Mouse (Mus musculus) erythroblast, adult 5-6 weeks (primary cell): ENCODE measurements around the gene Hs3st3b1. TPM values are rescaled to one million over a fixed set of nuclear protein-coding genes. Genes with fewer than 3 reads are reported as not detected.

Source experiments
- ATAC-seq: replicated peaks from 2 replicates; pipeline ENCODE4 v1.8.0; 2016; ENCODE audit warnings: moderate number of reproducible peaks, mild to moderate bottlenecking, moderate TSS enrichment, inconsistent platforms; ENCODE audit not compliant: poor library complexity, low FRiP score, severe bottlenecking
- total RNA-seq, 2 experiments: library from RNA; stranded (forward) in 1 of 2; stranded (reverse) in 1 of 2; fragments of 150-400 nt in 1 of 2; fragments of 200-764, 138-1000 nt in 1 of 2; gene quantifications; 2 replicates each; pipeline versions ENCODE4 v1.2.3 to v1.2.4; 2015 to 2017; ENCODE audit warnings: low replicate concordance in 2 of 2

Gene Hs3st3b1
- total RNA-seq, 2 experiments from 2014 or later: 1.1 TPM; not detected in 1

GRCm38 (mm10) chr11:63925161-63925582 is 3.1 kb upstream of the Hs3st3b1 start:
- ATAC-seq: no peak

DNA sequence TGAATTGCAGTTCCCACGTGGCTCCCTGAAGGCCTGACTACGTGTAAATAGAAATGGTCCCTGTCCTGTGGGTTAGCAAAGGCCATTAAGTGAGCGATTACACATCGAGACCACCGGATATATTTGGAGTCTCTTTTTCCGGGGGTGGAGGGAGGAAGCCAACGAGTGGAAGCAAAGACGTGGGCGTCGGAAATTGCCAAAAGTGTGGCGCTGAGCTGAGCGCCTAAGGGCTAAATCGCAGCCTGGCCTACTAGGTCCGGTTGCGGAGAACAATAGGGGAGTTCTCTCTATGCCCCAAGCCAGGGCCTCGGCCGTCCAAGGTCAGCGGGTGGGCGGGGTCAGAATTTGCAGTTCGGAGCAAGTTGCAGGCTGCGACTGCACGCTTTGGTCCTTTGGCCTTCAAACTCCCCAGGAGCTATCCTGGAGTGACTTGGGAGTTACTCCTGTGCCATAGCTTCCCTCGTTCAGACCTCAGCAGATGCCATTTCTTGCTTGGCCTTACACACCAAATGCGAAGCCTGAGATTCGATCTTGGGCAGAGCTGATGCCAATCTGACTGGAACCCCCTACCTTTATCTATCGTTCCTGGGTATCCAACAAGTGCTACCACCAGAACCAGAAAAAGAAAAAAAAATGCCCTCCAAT is 2.3 kb upstream of the Hs3st3b1 start:
- no peak for ATAC-seq

DNA sequence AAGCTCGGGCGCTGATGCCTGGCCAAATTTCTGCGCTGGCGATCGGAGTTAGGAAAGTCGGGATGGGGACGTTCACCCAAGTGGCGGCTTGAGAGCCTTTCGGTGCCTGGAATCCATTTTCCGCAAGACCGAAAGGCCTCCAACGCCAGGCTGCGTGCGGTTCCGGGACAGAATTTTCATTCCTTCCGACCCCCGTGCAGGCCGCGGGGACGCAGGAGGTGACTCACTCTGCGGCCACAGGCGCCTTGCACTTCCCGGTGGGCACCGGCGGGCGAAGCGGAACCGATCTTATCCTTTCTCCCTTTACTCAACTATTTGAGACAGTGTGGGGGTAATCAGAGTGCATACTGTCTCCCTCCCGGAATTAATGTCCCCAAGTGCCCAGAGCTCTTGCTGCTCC is 1.3 kb upstream of the Hs3st3b1 start:
- no peak for ATAC-seq

- no peak for ATAC-seq
Observed at GRCm38 (mm10) chr11:63921044-63921951, 792 bp downstream of the Hs3st3b1 start.

DNA sequence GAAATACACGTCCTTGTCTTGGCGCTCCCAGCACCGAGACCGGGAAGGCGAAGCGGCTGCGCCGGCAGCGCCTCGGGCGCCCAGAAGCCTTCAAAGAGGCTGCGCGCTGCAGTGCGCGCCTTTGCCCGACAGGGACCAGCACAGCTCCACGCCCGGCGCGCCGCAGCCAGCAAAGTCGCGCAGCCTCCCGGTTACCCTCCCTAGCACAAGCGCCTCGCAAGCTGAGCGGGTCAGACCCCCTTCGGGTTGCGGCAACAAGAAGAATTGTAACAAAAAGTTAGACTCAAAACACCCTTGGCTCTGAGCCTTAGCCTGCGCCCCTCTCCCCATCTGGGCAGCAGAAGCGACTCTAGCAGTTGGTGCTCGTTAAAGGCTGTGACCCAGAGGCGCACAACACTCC is 1.6 kb downstream of the Hs3st3b1 start:
- no peak for ATAC-seq

- no peak for ATAC-seq
Observed at GRCm38 (mm10) chr11:63919211-63920098, 2.6 kb downstream of the Hs3st3b1 start.

DNA sequence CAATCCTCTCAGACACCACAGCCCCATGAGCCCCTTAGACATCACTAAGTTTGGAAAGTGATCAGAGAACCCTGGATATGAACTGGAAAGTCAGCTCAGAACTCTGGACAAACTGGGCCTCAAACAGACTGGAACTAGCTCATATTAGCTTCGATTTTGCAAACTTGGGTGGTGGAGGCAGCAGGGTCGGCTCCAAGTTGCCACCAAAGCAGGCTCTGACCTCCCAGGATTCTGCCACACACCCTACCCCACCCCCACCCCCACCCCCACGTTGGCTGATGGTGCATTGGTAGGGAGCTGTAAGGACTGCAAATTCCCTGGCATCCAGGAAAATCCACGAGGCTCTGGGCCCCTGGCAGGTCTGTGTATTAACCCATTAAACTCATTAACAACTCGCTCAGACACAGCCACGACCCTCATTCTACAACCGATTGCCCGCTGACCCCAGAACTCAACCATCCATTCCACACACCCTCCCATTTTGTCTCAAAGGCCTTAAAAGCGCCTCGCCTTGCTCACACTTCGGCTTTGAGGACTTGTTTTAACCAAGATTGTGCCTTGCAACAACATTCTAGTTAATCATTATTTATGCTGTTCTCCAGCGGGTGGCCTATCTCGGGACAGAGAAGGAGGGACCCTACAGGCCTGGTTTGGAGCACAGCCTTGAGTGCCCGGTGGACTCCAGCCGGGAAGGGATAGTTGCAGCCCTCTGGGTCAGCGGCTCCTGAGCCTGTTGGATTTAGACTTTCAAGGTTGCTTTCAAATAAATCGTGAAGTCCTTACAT is 3.6 kb downstream of the Hs3st3b1 start:
- no peak for ATAC-seq

DNA sequence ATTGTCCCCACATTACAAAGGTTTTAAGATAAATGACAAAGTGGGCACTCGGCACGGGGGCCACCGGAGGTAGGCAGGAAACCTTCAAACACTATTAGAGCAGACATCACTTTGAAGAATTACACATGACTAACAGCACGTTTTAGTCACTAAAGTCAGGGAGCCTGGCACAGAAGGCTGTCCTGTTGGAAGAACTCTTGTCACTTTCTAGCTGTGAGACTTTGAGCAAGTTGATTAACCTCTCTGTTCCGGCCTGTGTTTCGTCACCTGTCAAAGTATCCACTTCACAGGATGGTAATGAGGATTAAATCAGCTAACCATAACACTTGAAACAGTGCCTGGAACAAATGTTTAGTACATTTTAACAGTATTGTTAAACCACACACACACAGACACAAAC is 4.5 kb downstream of the Hs3st3b1 start:
- ATAC-seq: no peak

- no peak for ATAC-seq
Observed at GRCm38 (mm10) chr11:63914388-63914787, 7.7 kb downstream of the Hs3st3b1 start.

- no peak for ATAC-seq
Observed at GRCm38 (mm10) chr11:63913936-63914335, 8.2 kb downstream of the Hs3st3b1 start.

DNA sequence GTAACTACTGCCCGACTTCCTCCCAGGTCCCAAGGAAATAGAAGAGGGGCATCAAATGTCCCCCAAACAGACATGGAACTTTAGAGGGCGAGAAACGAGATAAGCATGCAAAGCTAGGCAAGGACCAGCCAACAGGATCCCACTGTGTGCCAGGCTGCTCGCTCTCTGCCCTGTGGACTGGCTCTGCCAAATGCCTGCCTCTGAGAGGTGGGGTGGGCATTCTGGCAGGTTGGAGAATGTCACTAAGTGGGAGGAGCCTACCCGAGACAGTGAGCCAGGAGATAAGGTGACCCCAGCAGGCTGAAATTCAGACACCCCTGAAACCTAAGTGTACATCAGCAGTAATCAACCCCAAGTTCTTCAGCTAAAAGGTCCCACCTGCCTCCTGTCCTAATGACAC is 11.1 kb downstream of the Hs3st3b1 start:
- ATAC-seq: no peak

GRCm38 (mm10) chr11:63909961-63910360 is 12.1 kb downstream of the Hs3st3b1 start:
- ATAC-seq: no peak

- no peak for ATAC-seq
Observed at GRCm38 (mm10) chr11:63908500-63908899, 13.6 kb downstream of the Hs3st3b1 start.

DNA sequence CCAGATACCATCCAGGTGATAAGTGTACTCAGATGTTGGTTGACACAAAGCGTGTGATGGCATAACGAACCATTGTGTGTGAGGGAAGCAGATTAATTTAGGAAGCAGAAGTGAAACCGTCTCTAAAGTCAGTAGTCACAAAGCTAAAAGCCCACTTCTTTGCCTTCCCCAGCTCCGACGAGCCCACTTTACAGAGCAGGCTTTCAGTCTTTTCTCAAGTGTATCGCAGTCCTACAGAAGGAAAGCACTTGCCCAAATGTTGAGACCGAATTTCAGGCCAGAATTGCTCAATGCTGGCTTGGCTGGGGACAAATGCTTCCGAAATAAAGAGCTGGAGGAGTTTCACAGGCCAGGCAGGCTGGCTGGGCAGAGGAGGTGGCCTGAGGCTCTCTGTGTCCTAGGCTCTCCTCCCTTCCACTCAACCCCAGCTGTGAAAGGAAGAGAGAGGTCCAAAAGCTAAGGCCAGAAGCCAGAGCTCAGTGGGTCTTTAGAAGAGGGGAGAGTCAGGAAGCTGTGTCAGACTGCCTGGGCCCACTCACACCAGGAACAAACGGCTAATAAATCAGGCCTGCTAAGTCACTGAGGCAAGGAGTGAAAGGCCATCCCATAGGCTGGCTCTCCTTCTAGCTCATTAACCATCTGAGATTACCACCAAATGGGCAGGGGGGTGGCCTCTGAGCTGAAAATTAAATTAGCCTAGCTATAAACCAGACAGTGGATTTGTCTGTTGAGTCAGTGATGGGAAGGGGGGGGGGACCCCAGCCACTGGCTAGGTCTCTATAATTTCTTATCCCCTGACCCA is 15.3 kb downstream of the Hs3st3b1 start:
- no peak for ATAC-seq

GRCm38 (mm10) chr11:63904787-63905186 is 17.3 kb downstream of the Hs3st3b1 start:
- ATAC-seq: no peak

DNA sequence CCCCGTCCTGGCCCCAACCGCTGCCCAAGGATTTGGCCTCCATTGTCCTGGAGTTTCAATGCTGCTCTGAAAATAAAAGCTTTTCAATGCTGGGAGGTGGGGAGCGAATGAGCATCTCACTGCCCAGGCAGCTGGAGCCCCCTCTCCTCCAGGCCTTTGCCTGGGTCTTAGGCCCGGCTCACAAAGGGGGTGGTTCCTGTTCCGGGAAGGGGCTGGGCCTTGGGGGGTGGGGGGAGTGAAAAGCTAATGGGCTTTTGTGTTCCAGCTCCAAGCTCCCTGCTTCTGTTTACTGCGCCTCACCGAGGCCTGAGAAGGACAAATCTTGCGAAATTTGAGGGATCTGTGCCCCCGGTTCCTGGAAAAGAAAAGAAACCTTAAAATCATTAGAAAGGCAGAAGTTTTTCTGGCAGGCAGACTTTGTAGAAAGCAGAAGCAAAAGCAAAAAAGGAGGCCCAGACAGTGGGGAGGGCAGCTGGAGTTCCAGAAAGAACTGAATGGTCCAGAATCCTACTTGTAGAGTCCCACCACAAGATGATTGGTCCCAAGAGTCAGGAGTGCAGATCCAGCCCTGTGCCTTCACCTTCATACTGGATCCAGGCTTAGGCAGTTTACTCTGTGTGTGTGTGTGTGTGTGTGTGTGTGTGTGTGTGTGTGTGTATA is 23.5 kb downstream of the Hs3st3b1 start:
- no peak for ATAC-seq

DNA sequence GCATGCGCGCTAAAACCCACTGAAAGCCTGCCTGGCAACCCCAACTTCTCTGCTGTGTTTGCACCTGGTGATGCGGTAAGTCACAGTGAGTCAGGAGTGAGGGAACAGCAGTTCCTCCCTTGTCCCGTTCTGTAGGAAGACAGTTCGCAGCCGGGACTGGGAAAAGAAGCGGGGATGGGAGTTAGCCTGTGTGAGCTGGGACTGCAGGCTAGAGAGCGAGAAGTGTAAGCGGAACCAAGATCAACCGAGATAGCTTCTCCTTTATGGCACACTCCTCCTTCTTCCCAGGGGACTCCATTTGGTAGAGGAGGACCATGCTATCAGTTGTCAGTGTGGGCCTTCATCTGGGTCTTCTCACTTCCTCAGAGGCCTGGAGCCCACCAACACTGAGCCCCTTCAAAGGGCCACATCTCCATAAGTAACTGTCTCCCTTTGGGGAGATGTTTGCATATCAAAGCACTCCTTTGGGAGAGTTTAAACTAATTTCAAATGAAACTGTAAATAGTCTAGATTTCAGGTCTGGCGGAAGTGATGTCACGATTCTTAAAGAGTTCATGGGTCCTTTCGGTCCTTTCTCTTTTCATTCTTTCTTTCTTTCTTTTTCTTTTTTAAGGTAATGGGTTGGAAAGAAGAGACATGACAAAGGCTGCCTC is 24.1 kb downstream of the Hs3st3b1 start:
- no peak for ATAC-seq

DNA sequence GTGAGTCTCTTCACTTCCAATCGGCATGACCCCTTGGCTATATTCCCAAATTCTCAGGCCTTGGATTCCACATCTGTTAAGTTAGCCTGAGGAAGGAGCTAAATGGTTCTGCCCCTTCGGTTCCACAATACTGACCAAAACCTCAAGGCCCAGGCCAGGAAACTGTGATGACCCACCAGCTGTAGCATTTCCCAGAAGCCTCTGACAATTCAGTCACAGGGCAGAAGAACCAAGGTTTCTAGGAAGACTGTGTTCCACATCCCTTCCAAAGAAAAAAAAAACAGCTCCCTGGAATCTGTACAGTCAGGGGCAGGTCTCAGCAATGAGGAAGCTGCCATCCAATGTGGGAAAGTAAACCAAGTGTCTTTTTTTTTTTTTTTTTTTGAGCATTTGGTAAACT is 25.1 kb downstream of the Hs3st3b1 start:
- no peak for ATAC-seq
